Mouse (Mus musculus): Measurements from ENCODE around the gene Dynll2. TPM values are rescaled to one million over a fixed set of nuclear protein-coding genes. Genes with fewer than 3 reads are reported as not detected.

Gene Dynll2
- polyA plus RNA-seq, 1 experiment from 2014 or later: 22.9 TPM

DNA sequence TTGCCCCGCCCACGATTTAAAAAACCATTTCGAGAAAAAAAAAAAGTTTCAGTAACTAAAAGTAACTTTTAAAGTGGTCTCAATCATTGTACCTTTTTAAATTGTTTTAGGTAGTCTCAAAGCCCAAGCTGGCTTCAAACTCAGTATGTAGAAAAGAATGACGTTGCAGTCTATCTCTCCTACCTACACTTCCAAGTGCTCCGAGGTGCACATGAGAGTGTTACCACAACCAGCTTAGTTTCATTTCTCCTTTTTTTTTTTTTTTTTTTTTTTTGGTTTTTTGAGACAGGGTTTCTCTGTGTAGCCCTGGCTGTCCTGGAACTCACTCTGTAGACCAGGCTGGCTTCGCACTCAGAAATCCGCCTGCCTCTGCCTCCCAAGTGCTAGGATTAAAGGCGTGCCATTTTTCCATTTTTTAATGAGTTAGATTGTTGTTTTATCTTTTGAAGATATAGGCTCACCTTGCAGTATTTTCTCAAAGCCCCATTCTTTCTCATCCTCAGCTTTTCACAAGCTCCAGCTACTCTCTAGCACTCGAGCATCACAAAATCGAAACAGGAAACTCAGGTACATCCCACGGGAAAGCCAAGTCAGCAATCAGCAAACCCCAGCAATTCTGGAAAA lies 25.4 kb upstream of the Dynll2 start:
- WGBS: 89% methylated on average over 11 of the region's 11 CpGs
- no peak for ATAC-seq (replicated peaks; ENCODE audit: low FRiP score)
- no peak overlapping the region for H3K9ac ChIP-seq
- peaks cover 13% of the 10 kb centered on the region for H3K27me3 ChIP-seq
- peaks cover 9% of the 10 kb centered on the region for H3K4me1 ChIP-seq
- H3K36me3 ChIP-seq: no peaks in the 10 kb centered on the region
- no peak overlapping the region for H3K4me3 ChIP-seq (replicated peaks)
- H3K9me3 ChIP-seq (replicated peaks): no peaks in the 10 kb centered on the region
- no peak overlapping the region for H3K27ac ChIP-seq
- H3K4me2 ChIP-seq: no peak overlapping the region

DNA sequence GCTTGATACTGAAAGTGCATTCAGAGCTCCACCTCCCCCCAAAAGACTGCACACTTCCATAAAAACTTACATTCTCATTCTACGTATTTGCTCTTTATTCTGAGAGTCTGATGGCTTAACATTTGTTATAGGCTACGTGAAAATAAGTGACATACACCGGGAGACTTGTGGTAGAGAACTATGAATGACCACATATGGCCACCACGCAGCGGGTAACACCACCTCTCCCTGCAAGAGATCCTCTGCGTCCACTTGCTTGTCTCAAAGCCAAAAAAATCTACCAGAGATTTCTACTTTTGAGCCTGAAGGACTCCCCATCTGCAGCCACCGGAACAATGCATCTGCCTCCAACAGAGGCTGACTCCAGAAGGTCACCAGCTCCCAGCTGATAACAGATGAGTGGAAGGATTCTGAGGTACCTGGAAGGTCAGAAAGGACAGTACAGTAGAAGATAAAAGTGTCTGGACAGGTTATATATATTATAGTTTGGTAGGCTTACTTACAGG lies 24.6 kb upstream of the Dynll2 start:
- Histone ChIP-seq H3K4me2 (no peak overlapping the region), H3K9ac (no peak overlapping the region), H3K36me3 (no peaks in the 10 kb centered on the region), H3K27me3 (peaks cover 13% of the 10 kb centered on the region), H3K9me3 (replicated peaks) (no peaks in the 10 kb centered on the region), H3K27ac (no peak overlapping the region), H3K4me3 (replicated peaks) (no peak overlapping the region), H3K4me1 (peaks cover 9% of the 10 kb centered on the region)
- WGBS: 88% methylated on average over 7 of the region's 7 CpGs
- no peak for ATAC-seq (replicated peaks; ENCODE audit: low FRiP score)

DNA sequence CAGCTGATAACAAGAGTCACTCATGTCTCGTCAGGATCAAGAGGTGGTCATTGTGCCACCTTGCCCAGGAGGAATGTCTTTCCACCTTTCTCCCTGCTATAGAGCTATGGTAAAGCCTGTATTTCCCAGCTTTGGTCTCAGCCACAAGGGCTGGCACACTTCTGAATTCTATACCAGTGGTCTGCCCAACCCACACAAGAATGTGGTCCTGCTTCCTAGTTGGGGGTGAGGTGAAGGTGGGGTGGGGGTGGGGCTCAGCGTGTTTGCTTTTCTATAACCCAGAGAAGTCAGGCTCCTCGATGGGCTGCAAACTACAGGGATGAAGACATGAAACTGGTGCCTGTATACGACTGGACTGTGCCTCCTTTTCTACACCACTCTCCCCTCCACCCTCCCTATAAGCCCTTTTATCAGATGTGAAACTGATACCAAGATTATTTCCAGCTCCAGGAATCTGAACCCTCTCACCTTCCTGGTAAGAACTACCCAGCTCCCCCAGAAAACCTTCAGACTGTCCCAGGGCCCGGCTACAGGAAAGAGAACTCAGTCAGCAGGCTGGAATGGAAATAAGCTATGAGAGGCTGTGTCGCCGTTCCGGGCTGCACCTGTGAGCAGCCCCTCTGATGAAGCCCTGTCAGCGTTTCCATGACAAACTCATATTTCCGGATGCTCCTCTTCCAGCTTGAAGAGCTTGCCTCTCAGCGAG lies 24.0 kb upstream of the Dynll2 start:
- Histone ChIP-seq H3K36me3 (no peaks in the 10 kb centered on the region), H3K4me1 (peaks cover 9% of the 10 kb centered on the region), H3K4me3 (replicated peaks) (no peak overlapping the region), H3K4me2 (no peak overlapping the region), H3K27ac (no peak overlapping the region), H3K9ac (no peak overlapping the region), H3K27me3 (peaks cover 13% of the 10 kb centered on the region), H3K9me3 (replicated peaks) (no peaks in the 10 kb centered on the region)
- ATAC-seq (replicated peaks; ENCODE audit: low FRiP score): no peak
- 74% methylated on average over 11 of the region's 11 CpGs for WGBS

DNA sequence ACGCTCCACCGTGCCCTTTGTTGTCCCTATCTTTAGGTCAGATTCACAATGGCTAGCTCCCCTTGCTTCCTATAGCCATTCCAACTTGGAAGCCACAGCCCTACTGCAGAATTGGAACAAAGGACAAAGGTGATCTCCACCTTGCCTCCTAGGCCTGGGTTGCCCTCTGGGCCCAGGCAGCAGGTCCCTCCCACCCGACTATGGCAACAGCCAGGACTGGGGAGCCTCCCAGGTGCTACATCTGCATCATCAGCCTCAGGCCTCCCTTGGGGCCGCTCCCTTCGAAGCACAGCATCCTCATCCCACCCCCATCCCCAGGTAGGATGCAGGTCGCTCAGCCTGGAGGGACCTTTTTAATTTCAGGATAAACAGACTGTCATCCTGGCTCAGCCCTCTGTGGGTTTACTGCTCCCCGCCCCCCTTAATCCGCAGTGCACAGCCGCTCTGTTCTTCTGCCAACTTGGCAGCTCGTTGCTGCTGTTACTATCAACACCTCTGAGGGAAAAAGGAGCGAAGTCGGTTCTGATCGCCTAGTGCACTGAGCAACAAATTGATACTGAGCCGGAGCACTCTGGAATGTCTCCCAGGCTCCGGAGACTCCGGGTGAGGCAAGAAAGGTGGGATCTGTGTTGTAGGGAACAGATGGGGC lies 22.3 kb upstream of the Dynll2 start:
- H3K4me2 ChIP-seq: peak overlapping the region; percentile 43
- H3K27ac ChIP-seq: no peak overlapping the region

DNA sequence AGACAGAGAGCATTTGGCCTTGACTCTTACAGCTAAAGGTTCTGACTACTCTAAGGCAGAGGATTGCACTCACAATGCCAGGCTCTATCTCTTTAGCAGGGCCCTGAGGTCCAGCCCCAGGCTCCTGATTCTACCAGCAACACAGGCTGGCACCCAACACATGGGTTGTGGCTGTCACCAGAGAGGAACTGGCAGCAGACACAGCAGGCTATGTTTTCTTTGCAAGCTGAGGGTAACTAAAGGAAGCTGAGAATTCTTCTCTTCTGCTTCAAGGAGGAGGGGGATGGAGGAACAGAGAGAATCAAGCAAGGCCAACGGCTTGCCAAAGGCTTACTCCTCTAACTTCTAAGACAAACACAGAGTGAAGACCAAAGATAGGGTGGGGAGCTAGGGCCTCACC lies 21.3 kb upstream of the Dynll2 start:
- Histone ChIP-seq H3K9ac (no peak overlapping the region), H3K36me3 (no peaks in the 10 kb centered on the region), H3K4me2 (no peak overlapping the region), H3K27ac (no peak overlapping the region), H3K9me3 (replicated peaks) (no peaks in the 10 kb centered on the region), H3K4me3 (replicated peaks) (no peak overlapping the region), H3K4me1 (peaks cover 9% of the 10 kb centered on the region), H3K27me3 (peaks cover 13% of the 10 kb centered on the region)
- ATAC-seq (replicated peaks; ENCODE audit: low FRiP score): no peak
- WGBS: 34% methylated on average over 1 of the region's 1 CpGs

More for the DNA sequence above, 22.3 kb upstream of the Dynll2 start:
- Histone ChIP-seq H3K4me3 (replicated peaks) (0 out of 2 replicates have a peak overlapping the region, but pooled peaks have one; percentile 6), H3K9ac (no peak overlapping the region), H3K9me3 (replicated peaks) (no peaks in the 10 kb centered on the region), H3K36me3 (no peaks in the 10 kb centered on the region), H3K4me1 (peaks cover 9% of the 10 kb centered on the region), H3K27me3 (peaks cover 13% of the 10 kb centered on the region)
- 16% methylated on average over 16 of the region's 16 CpGs for WGBS
- ATAC-seq (replicated peaks; ENCODE audit: low FRiP score): no peak

DNA sequence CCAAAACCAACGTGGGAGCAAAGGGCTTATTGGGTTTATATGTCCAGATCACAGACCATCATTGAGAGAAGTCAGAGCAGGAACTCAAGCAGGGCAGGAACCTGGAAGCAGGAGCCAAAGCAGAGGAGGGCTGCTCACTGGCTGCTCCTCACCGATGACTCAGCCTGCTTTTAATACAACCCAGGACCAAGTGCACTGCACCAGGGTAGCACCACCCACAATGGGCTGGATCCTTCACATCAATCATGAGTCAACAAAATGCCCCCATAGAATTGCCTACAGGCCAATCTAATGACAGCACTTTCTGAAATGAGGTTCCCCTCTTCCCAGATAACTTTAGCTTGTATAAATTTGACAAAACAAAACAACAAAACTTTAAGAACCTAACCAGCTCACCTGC lies 16.8 kb upstream of the Dynll2 start:
- Histone ChIP-seq H3K4me2 (no peak overlapping the region), H3K4me1 (no peaks in the 10 kb centered on the region), H3K9ac (no peak overlapping the region), H3K27ac (no peak overlapping the region), H3K36me3 (no peaks in the 10 kb centered on the region), H3K4me3 (replicated peaks) (no peak overlapping the region), H3K9me3 (replicated peaks) (no peaks in the 10 kb centered on the region), H3K27me3 (no peaks in the 10 kb centered on the region)
- no peak for ATAC-seq (replicated peaks; ENCODE audit: low FRiP score)
- 64% methylated on average over 2 of the region's 2 CpGs for WGBS

DNA sequence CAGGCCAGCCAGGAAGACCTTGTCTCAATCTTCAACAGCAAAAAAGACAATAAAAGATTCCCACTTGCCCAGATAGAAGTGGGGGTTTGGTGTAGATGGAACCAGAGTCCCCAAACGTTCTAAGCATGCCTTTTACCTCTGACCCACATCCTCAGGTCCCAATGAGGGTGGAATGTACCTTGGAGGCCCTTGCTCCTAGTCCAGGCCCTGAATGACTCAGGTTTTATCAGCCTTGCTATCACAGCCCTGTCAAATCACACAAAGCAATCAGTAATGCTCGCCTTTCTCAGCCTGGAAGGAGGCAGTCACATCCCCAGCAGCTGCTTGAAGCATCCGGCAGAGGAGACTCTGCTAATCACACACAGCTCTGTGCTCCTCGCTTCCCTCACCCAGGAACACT lies 15.4 kb upstream of the Dynll2 start:
- Histone ChIP-seq H3K4me2 (no peak overlapping the region), H3K27ac (no peak overlapping the region), H3K4me3 (replicated peaks) (no peak overlapping the region), H3K36me3 (no peaks in the 10 kb centered on the region), H3K9me3 (replicated peaks) (no peaks in the 10 kb centered on the region), H3K9ac (no peak overlapping the region), H3K27me3 (no peaks in the 10 kb centered on the region), H3K4me1 (no peaks in the 10 kb centered on the region)
- ATAC-seq (replicated peaks; ENCODE audit: low FRiP score): no peak
- WGBS: 62% methylated on average over 4 of the region's 4 CpGs

DNA sequence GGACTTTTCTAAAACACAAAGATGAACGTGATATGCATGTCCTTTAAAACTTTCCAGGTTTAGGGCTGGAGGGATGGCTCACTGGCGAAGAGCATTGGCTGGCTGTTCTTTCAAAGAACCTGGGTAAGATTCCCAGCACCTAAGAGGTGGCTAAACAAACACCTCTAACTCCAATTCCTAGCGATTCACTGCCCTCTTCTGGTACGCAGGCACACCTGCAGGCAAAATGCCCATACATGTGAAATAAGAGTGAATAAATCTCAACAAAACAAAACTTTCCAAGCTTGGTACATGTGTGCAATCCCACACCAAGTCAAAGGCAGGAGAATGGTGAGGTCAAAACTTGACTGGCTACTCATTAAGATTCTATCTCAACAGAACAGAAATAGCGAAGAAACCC lies 12.4 kb upstream of the Dynll2 start:
- WGBS: 90% methylated on average over 5 of the region's 5 CpGs
- Histone ChIP-seq H3K9ac (no peak overlapping the region), H3K27ac (no peak overlapping the region), H3K4me1 (no peaks in the 10 kb centered on the region), H3K4me2 (no peak overlapping the region), H3K36me3 (no peaks in the 10 kb centered on the region), H3K4me3 (replicated peaks) (no peak overlapping the region), H3K9me3 (replicated peaks) (no peaks in the 10 kb centered on the region), H3K27me3 (no peaks in the 10 kb centered on the region)
- no peak for ATAC-seq (replicated peaks; ENCODE audit: low FRiP score)

DNA sequence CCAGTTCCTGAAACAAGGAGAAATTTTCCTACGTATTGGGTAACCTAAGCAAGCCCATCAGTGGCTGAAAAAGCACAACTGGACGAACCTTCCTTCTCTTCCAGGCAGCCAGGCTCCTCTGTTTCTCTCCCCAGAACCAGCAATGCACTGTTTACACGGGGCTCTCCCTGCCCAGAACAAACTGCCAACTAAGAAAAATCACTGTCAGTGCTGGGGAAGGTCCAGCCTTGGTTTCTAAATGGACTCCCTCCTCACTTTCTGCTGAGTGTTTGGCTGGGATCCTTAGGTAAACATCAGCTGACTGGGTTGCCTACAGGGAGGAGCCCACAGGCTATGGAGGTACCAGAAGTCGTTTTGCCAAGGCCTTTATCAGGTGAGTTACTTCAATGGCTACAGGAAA lies 4.5 kb upstream of the Dynll2 start:
- Histone ChIP-seq H3K27me3 (no peaks in the 10 kb centered on the region), H3K9ac (no peak overlapping the region), H3K36me3 (no peaks in the 10 kb centered on the region), H3K4me1 (peaks cover 6% of the 10 kb centered on the region; the same call in 1 of the 2 replicates), H3K4me2 (no peak overlapping the region), H3K27ac (no peak overlapping the region), H3K9me3 (replicated peaks) (no peaks in the 10 kb centered on the region), H3K4me3 (replicated peaks) (no peak overlapping the region)
- WGBS: 38% methylated on average over 4 of the region's 4 CpGs
- no peak for ATAC-seq (replicated peaks; ENCODE audit: low FRiP score)

DNA sequence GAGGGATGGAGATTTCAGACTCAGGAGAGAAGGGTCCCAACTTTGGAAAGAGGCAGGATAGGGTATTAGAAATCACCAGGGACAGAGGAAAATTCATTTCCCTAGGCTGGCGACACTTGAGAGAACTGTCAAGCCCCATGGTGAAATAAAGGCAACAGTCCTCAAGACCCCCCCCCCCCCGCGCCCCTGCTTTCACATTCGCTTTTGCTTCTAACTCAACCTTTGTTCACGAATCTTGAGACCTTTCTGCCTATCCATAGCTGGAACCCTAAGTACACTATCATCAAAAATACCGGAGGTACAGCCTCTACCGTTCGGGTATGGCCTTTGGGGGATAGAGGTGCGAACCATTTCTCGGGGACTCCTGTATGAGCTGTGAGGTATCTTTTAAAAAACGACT lies 528 bp upstream of the Dynll2 start:
- peak overlapping the region; percentile 92 for H3K9ac ChIP-seq
- peak overlapping the region; percentile 98 for H3K27ac ChIP-seq
- no peak for ATAC-seq (replicated peaks; ENCODE audit: low FRiP score)
- 67% methylated on average over 11 of the region's 11 CpGs for WGBS
- no peaks in the 10 kb centered on the region for H3K9me3 ChIP-seq (replicated peaks)
- H3K27me3 ChIP-seq: no peaks in the 10 kb centered on the region
- peak overlapping the region; percentile 89 for H3K4me2 ChIP-seq
- peaks cover 17% of the 10 kb centered on the region for H3K36me3 ChIP-seq
- peaks cover 37% of the 10 kb centered on the region for H3K4me1 ChIP-seq
- H3K4me3 ChIP-seq (replicated peaks): peak overlapping the region; percentile 88

DNA sequence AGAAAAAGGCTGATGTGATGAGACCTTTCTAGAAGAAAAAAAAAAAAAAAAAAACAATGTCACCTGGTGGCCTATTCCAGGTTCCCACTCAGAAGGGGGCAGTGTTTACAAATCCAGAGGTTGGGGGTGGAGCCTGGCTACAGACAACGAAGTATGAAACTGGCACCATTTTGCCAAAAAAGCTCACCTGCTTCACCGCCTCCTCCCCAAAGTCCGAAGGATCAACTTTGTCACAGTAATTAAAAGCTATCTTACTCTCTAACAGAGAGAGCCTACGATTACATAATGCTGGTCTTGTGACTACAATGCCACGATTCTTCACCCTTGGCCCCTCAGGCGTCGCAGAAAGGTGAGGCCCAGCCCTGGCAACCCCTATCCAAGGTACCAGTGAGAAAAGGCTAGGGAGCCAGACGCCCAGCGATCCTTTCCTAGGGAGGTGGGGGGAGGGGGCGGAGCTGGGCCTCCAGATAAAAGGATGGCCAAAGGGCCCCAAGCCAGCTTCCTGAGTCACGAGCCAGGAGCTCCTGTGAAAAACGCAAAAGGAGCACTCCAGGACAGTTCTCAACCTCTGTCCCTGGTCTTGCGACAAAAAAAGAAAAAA lies 1.1 kb downstream of the Dynll2 start:
- H3K27me3 ChIP-seq: no peaks in the 10 kb centered on the region
- H3K27ac ChIP-seq: peak overlapping the region; percentile 98
- H3K4me3 ChIP-seq (replicated peaks): peak overlapping the region; percentile 88
- peak overlapping the region; percentile 89 for H3K4me2 ChIP-seq
- H3K4me1 ChIP-seq: peaks cover 37% of the 10 kb centered on the region
- ATAC-seq (replicated peaks; ENCODE audit: low FRiP score): peak; percentile 27; the same call in 1 of the 2 replicates
- H3K9ac ChIP-seq: peak overlapping the region; percentile 92
- H3K36me3 ChIP-seq: peaks cover 33% of the 10 kb centered on the region
- WGBS: 2% methylated on average over 13 of the region's 13 CpGs
- no peaks in the 10 kb centered on the region for H3K9me3 ChIP-seq (replicated peaks)

DNA sequence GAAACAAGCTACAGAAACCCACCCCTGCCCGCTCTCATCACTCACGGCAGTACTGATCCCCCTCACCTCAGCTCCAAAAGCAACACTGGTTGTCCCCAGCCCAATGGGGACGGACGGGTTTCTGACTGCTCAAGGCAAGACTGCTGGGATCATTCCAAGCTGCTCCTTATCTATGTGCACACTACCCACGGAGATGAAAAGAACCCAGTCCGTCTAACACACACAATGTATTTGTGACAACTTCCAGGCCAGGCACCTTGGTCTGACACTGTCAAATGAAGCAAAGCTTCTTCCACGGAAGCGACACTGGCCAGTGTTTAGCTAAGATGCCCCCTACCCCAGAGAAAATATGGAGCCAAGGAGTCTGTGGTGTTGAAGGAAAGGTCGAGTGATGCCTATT lies 1.7 kb downstream of the Dynll2 start:
- Histone ChIP-seq H3K9ac (peak overlapping the region; percentile 10; the same call in 1 of the 2 replicates), H3K27ac (no peak overlapping the region), H3K27me3 (no peaks in the 10 kb centered on the region), H3K4me2 (peak overlapping the region; percentile 89), H3K9me3 (replicated peaks) (no peaks in the 10 kb centered on the region), H3K36me3 (peaks cover 39% of the 10 kb centered on the region), H3K4me1 (peaks cover 37% of the 10 kb centered on the region), H3K4me3 (replicated peaks) (peak overlapping the region; percentile 88)
- no peak for ATAC-seq (replicated peaks; ENCODE audit: low FRiP score)
- whole genome bisulfite sequencing: 36% methylated on average over 9 of the region's 9 CpGs

Measured in kidney, embryonic 15.5 days (tissue).